Mouse (Mus musculus) stomach, postnatal 0 days (tissue): ENCODE measurements around the gene Capn11.

Source experiments
- CTCF ChIP-seq: IDR thresholded peaks from 2 replicates; pipeline ENCODE4 v1.5.1; 2016; ENCODE audit warnings: antibody characterized with exemption, low read depth, mild to moderate bottlenecking, moderate library complexity
- EP300 ChIP-seq: optimal IDR thresholded peaks from 2 replicates; pipeline ENCODE3; 2016; ENCODE audit warnings: antibody characterized with exemption

DNA sequence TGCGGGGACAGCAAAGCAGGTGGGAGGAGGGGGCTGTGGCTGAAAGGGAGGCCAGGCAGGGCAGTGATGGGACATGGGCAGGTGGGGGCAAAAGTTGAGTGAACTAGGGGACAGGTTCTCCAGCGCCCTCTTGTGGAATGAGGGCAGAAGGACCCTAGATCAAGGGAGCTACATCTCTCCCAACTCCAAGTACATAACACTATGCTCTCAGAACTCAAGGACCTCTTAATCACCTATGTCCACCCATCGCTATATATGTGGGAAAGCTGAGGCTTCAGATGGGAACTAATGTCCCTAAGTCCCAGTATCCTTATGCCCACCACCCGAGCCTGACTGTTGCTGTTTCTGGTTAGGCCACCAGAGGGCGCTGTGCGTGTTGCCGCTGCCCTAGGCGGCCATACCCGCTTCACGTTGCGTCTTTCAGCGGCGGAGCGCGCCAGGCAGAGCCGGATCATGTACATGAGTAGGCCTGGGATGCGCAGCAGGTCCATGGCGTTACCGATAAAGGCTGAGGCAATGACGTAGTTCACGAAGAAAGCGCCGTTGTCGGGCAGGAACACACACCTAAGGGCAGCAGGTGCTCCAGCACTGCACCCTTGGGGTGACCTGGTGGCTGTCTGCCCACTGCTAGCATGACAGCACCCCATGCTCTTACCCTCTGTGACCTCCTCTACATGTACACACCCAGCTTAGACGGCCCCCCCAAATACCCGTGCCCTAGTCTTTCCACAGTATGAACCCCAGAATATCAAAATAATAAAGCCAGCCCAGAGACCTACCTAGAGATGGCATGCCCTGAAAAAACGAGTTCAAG, 4.2 kb upstream of the Capn11 start:
- TF ChIP-seq CTCF: peak; percentile 95
- no peak for TF ChIP-seq EP300
